Mouse (Mus musculus) erythroblast, embryonic 14.5 days (primary cell): Measurements from ENCODE around the gene Spaca9.

ENCODE experiments used
- GATA1 ChIP-seq: IDR thresholded peaks from 2 replicates; pipeline ENCODE4 v1.6.1; 2012; ENCODE audit warnings: low read length, inconsistent platforms, mixed read lengths
- TAL1 ChIP-seq: IDR thresholded peaks from 3 replicates; pipeline ENCODE4 v1.6.1; 2012; ENCODE audit warnings: low read length, inconsistent platforms, mixed read lengths

- TF ChIP-seq GATA1 (no peak), TAL1 (no peak)
Observed at GRCm38 (mm10) chr2:28723912-28724311, 24.4 kb upstream of the Spaca9 start.
